In genomic region chr7:136613496-136613895, GRCm38 (mm10) we compare ENCODE assay signal across 15 mouse cellular contexts.
A peak's percentile ranks its signal among the peaks of the same experiment; 100 is the strongest.
DNase-seq lines count a peak whose midpoint lies in the region; ATAC-seq and TF ChIP-seq lines count a peak whose summit lies in the region.
"Had no signal": no experiment of that assay in that cellular context is flagged by ENCODE, and none has a peak within 500 bp of the region (broad histone marks: within the 10 kb centered on the region; RNA-seq: fewer than 3 reads in every experiment).

No protein-coding gene starts in this region.

- peak; percentile 23 for DNase-seq in embryo, embryonic 10 days (ENCODE audit: low spot score)
- DNase-seq in embryo, embryonic 9.5 days (ENCODE audit: extremely low spot score) = no peak
- peak; percentile 60 for DNase-seq in midbrain, embryonic 11.5 days (ENCODE audit: low spot score, missing footprints)
- peak; percentile 10 for DNase-seq in heart, postnatal 0 days (ENCODE audit: low spot score)
- peak; percentile 58 to 73 for DNase-seq in kidney, postnatal 36 days
- no peak for DNase-seq in spleen, postnatal 4 days (ENCODE audit: low spot score in 2 of 2)
- DNase-seq: lung, embryonic 14.5 days; right cerebral cortex, postnatal 14 days; thymus, postnatal 36 days had no signal

- no peak for TF ChIP-seq EP300 in heart, postnatal 0 days (IDR thresholded peaks at IDR 0.05; ENCODE audit: low read depth)

- no peaks in the 10 kb centered on the region for H3K36me3 ChIP-seq in midbrain, embryonic 11.5 days (ENCODE audit: control insufficient read depth, insufficient read depth, low read length)
- H3K36me3 ChIP-seq in midbrain, embryonic 13.5 days = no peaks in the 10 kb centered on the region
- no peaks in the 10 kb centered on the region for H3K36me3 ChIP-seq in heart, postnatal 0 days (replicated peaks; ENCODE audit: control insufficient read depth, insufficient read depth, low read length)
- no peaks in the 10 kb centered on the region for H3K36me3 ChIP-seq in intestine, embryonic 15.5 days
- H3K36me3 ChIP-seq: limb, embryonic 13.5 days; midbrain, embryonic 10.5 days; neural tube, embryonic 12.5 days had no signal

- no peak overlapping the region for H3K9ac ChIP-seq in midbrain, embryonic 11.5 days (ENCODE audit: low read length)
- H3K9ac ChIP-seq in midbrain, embryonic 13.5 days (replicated peaks) = no peak overlapping the region
- no peak overlapping the region for H3K9ac ChIP-seq in heart, postnatal 0 days (replicated peaks; ENCODE audit: low read depth, low read length)
- H3K9ac ChIP-seq in intestine, embryonic 15.5 days = no peak overlapping the region
- H3K9ac ChIP-seq: limb, embryonic 13.5 days; lung, embryonic 14.5 days; neural tube, embryonic 12.5 days had no signal

- TF ChIP-seq CTCF in heart, postnatal 0 days (IDR thresholded peaks at IDR 0.05; ENCODE audit: low read depth) = no peak

- 78% methylated on average over 4 of the region's 4 CpGs for WGBS in midbrain, embryonic 11.5 days
- 66% methylated on average over 4 of the region's 4 CpGs for WGBS in midbrain, embryonic 13.5 days
- WGBS in heart, postnatal 0 days = 61% methylated on average over 4 of the region's 4 CpGs
- 81% methylated on average over 4 of the region's 4 CpGs for WGBS in intestine, embryonic 15.5 days

- H3K9me3 ChIP-seq in midbrain, embryonic 11.5 days (ENCODE audit: control insufficient read depth, low read length) = no peaks in the 10 kb centered on the region
- no peaks in the 10 kb centered on the region for H3K9me3 ChIP-seq in midbrain, embryonic 13.5 days
- no peaks in the 10 kb centered on the region for H3K9me3 ChIP-seq in heart, postnatal 0 days (replicated peaks; ENCODE audit: control insufficient read depth, low read length)
- H3K9me3 ChIP-seq in intestine, embryonic 15.5 days = no peaks in the 10 kb centered on the region
- H3K9me3 ChIP-seq: limb, embryonic 13.5 days; midbrain, embryonic 10.5 days; neural tube, embryonic 12.5 days had no signal

- H3K27me3 ChIP-seq in midbrain, embryonic 11.5 days (ENCODE audit: control insufficient read depth, insufficient read depth, low read length) = no peaks in the 10 kb centered on the region
- no peaks in the 10 kb centered on the region; the same call in 1 of the 2 replicates for H3K27me3 ChIP-seq in midbrain, embryonic 13.5 days
- peaks cover 5% of the 10 kb centered on the region; the same call in 1 of the 2 replicates for H3K27me3 ChIP-seq in heart, postnatal 0 days (ENCODE audit: control insufficient read depth, insufficient read depth, low read length)
- no peaks in the 10 kb centered on the region for H3K27me3 ChIP-seq in intestine, embryonic 15.5 days (replicated peaks)
- H3K27me3 ChIP-seq: neural tube, embryonic 12.5 days had no signal

- no peak overlapping the region for H3K4me3 ChIP-seq in midbrain, embryonic 11.5 days (ENCODE audit: low read depth, low read length)
- H3K4me3 ChIP-seq in midbrain, embryonic 13.5 days (replicated peaks) = no peak overlapping the region
- no peak overlapping the region for H3K4me3 ChIP-seq in heart, postnatal 0 days (ENCODE audit: low read depth, low read length)
- H3K4me3 ChIP-seq in intestine, embryonic 15.5 days (replicated peaks) = no peak overlapping the region
- H3K4me3 ChIP-seq: limb, embryonic 13.5 days; midbrain, embryonic 10.5 days; neural tube, embryonic 12.5 days had no signal

- no peak overlapping the region for H3K27ac ChIP-seq in midbrain, embryonic 11.5 days (ENCODE audit: low read depth, low read length)
- H3K27ac ChIP-seq in midbrain, embryonic 13.5 days = no peak overlapping the region
- H3K27ac ChIP-seq in heart, postnatal 0 days (ENCODE audit: low read depth) = no peak overlapping the region
- H3K27ac ChIP-seq in intestine, embryonic 15.5 days = no peak overlapping the region
- H3K27ac ChIP-seq: hindbrain, postnatal 0 days; limb, embryonic 13.5 days; midbrain, embryonic 10.5 days; neural tube, embryonic 12.5 days had no signal

- no peak for ATAC-seq in midbrain, embryonic 11.5 days (ENCODE audit: low FRiP score)
- ATAC-seq in midbrain, embryonic 13.5 days = no peak
- no peak for ATAC-seq in heart, postnatal 0 days (ENCODE audit: insufficient read depth, low read depth)
- no peak for ATAC-seq in intestine, embryonic 15.5 days
- ATAC-seq: hindbrain, postnatal 0 days had no signal

- no peaks in the 10 kb centered on the region for H3K4me1 ChIP-seq in midbrain, embryonic 11.5 days (ENCODE audit: control insufficient read depth, insufficient read depth, low read length)
- peaks cover 3% of the 10 kb centered on the region; the same call in 1 of the 2 replicates for H3K4me1 ChIP-seq in midbrain, embryonic 13.5 days (replicated peaks)
- H3K4me1 ChIP-seq in heart, postnatal 0 days (ENCODE audit: control insufficient read depth, insufficient read depth) = no peaks in the 10 kb centered on the region
- no peaks in the 10 kb centered on the region for H3K4me1 ChIP-seq in intestine, embryonic 15.5 days (replicated peaks)
- H3K4me1 ChIP-seq: midbrain, embryonic 10.5 days; neural tube, embryonic 12.5 days had no signal

- no peak overlapping the region for H3K4me2 ChIP-seq in midbrain, embryonic 11.5 days
- no peak overlapping the region for H3K4me2 ChIP-seq in midbrain, embryonic 13.5 days (replicated peaks)
- H3K4me2 ChIP-seq in heart, postnatal 0 days (ENCODE audit: low read depth, low read length) = no peak overlapping the region
- no peak overlapping the region for H3K4me2 ChIP-seq in intestine, embryonic 15.5 days (replicated peaks)
- H3K4me2 ChIP-seq: limb, embryonic 13.5 days; lung, embryonic 14.5 days; neural tube, embryonic 12.5 days had no signal

Comparison
In these comparisons a context has a peak if more than half of its experiments do, and no peak if none do; other contexts are left out.
1. DNase-seq: peak in embryo, embryonic 10 days (single experiment), midbrain, embryonic 11.5 days (single experiment), heart, postnatal 0 days (single experiment) and kidney, postnatal 36 days (2 of 2); none in embryo, embryonic 9.5 days (single experiment) and spleen, postnatal 4 days (0 of 2).